Mouse (Mus musculus): ENCODE results near the gene Rara. TPM values are rescaled to one million over a fixed set of nuclear protein-coding genes. Genes with fewer than 3 reads are reported as not detected.

Rara gene
- total and polyA plus RNA-seq, 3 experiments = 12.1 to 13.7 TPM; not detected in 1

DNA sequence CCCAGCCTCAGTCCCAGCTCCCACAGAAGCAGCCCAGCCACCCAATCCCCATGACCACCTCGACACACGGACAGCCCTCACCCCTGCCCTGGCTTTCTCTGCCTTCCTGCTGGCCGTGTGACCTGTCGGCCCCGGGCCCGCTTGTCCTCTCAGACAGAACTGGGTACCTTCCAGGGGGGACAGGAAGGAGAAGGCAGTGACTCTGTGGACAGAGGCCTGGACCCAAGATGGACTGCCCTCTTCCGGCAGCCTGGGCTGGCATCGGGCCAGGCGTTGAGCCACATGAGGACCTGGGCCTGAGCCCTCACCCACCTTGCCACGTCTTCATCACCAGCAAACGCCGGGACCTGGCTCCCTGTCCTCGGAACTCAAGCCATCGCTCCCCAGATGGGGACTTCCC lies 46.0 kb downstream of the Rara start:
- DNase-seq (ENCODE audit: low read depth, low spot score) = no peak
- no peak for TF ChIP-seq CHD1 (IDR thresholded peaks at IDR 0.05; ENCODE audit: low read depth, low read length)

GRCm38 (mm10) chr11:98974213-98974612 lies 46.6 kb downstream of the Rara start:
- no peak for DNase-seq (ENCODE audit: low read depth, low spot score)
- no peaks in the 10 kb centered on the region for H3K79me2 ChIP-seq (ENCODE audit: control insufficient read depth, insufficient read depth, low read length, poor library complexity)
- H3K36me3 ChIP-seq (ENCODE audit: control insufficient read depth in 1 of 2, insufficient read depth in 2 of 2, low read length in 2 of 2) = 0 out of 4 replicates have a peak, but pooled peaks cover 0 to 3% of the 10 kb centered on the region in 2 experiments
- no peak overlapping the region for H3K4me3 ChIP-seq (ENCODE audit: control insufficient read depth in 1 of 2, insufficient read depth in 1 of 2, low read depth in 2 of 2, low read length in 2 of 2)
- no peaks in the 10 kb centered on the region for H3K27me3 ChIP-seq (ENCODE audit: control insufficient read depth in 1 of 2, insufficient read depth in 2 of 2, low read length in 2 of 2)
- no peak overlapping the region for H3K27ac ChIP-seq (ENCODE audit: control insufficient read depth, low read depth, low read length)
- no peaks in the 10 kb centered on the region for H3K9me3 ChIP-seq (replicated peaks; ENCODE audit: insufficient read depth, low read length)
- TF ChIP-seq JUND (IDR thresholded peaks at IDR 0.05; ENCODE audit: low read depth, low read length) = no peak
- no peak for TF ChIP-seq ZMIZ1 (IDR thresholded peaks at IDR 0.05; ENCODE audit: low read depth, low read length)
- no peak for TF ChIP-seq POLR2AphosphoS2 (IDR thresholded peaks at IDR 0.05; ENCODE audit: low read length)
- TF ChIP-seq CTCF (IDR thresholded peaks at IDR 0.05 in 2 of 3, conservative IDR thresholded peaks at IDR 0.05 in 1 of 3; ENCODE audit: control insufficient read depth in 1 of 3, insufficient read depth in 1 of 3, low read depth in 2 of 3, low read length in 3 of 3, poor library complexity in 1 of 3, severe bottlenecking in 1 of 3) = no peak
- no peak for TF ChIP-seq MAX (IDR thresholded peaks at IDR 0.05; ENCODE audit: low read length)
- no peak for TF ChIP-seq ZNF384 (IDR thresholded peaks at IDR 0.05; ENCODE audit: low read depth, low read length)
- no peak for TF ChIP-seq RAD21 (IDR thresholded peaks at IDR 0.05; ENCODE audit: low read depth, low read length)
- TF ChIP-seq ZC3H11A (IDR thresholded peaks at IDR 0.05; ENCODE audit: low read depth, low read length) = no peak
- no peak for TF ChIP-seq SMC3 (IDR thresholded peaks at IDR 0.05; ENCODE audit: low read depth, low read length)
- TF ChIP-seq POLR2AphosphoS5 (IDR thresholded peaks at IDR 0.05; ENCODE audit: borderline replicate concordance, low read depth, low read length) = no peak
- TF ChIP-seq ZKSCAN1 (IDR thresholded peaks at IDR 0.05; ENCODE audit: low read depth, low read length) = no peak
- TF ChIP-seq UBTF (IDR thresholded peaks at IDR 0.05; ENCODE audit: borderline replicate concordance, insufficient read depth, low read depth, low read length) = no peak
- no peak for TF ChIP-seq MAFK (IDR thresholded peaks at IDR 0.05; ENCODE audit: borderline replicate concordance, low read depth, low read length)
- no peak for TF ChIP-seq MAZ (IDR thresholded peaks at IDR 0.05; ENCODE audit: low read depth, low read length)
- no peak for TF ChIP-seq CHD1 (IDR thresholded peaks at IDR 0.05; ENCODE audit: low read depth, low read length)
- no peak for TF ChIP-seq EP300 (IDR thresholded peaks at IDR 0.05; ENCODE audit: low read depth in 1 of 2, low read length in 2 of 2)
- TF ChIP-seq CHD2 (IDR thresholded peaks at IDR 0.05; ENCODE audit: low read length) = no peak
- H3K9ac ChIP-seq (ENCODE audit: control insufficient read depth, low read depth, low read length, poor library complexity, severe bottlenecking) = no peak overlapping the region
- H3K4me1 ChIP-seq (ENCODE audit: control insufficient read depth in 1 of 2, insufficient read depth in 2 of 2, low read length in 2 of 2) = peaks cover 0 to 6% of the 10 kb centered on the region in 2 experiments; a peak in 3 of 4 replicates

More for the DNA sequence above, 46.0 kb downstream of the Rara start:
- Histone ChIP-seq H3K27me3 (ENCODE audit: control insufficient read depth in 1 of 2, insufficient read depth in 2 of 2, low read length in 2 of 2) (no peaks in the 10 kb centered on the region), H3K4me1 (ENCODE audit: control insufficient read depth in 1 of 2, insufficient read depth in 2 of 2, low read length in 2 of 2) (peaks cover 0 to 6% of the 10 kb centered on the region in 2 experiments; a peak in 3 of 4 replicates), H3K36me3 (ENCODE audit: control insufficient read depth in 1 of 2, insufficient read depth in 2 of 2, low read length in 2 of 2) (0 out of 4 replicates have a peak, but pooled peaks cover 0 to 3% of the 10 kb centered on the region in 2 experiments), H3K9me3 (replicated peaks; ENCODE audit: insufficient read depth, low read length) (no peaks in the 10 kb centered on the region), H3K4me3 (ENCODE audit: control insufficient read depth in 1 of 2, insufficient read depth in 1 of 2, low read depth in 2 of 2, low read length in 2 of 2) (no peak overlapping the region), H3K79me2 (ENCODE audit: control insufficient read depth, insufficient read depth, low read length, poor library complexity) (no peaks in the 10 kb centered on the region), H3K9ac (ENCODE audit: control insufficient read depth, low read depth, low read length, poor library complexity, severe bottlenecking) (no peak overlapping the region), H3K27ac (ENCODE audit: control insufficient read depth, low read depth, low read length) (no peak overlapping the region)
